Mouse (Mus musculus): ENCODE measurements around the gene Bcan. TPM values are rescaled to one million over a fixed set of nuclear protein-coding genes. Genes with fewer than 3 reads are reported as not detected.

Bcan gene
- polyA plus RNA-seq, 1 experiment from 2014 or later, result 0.18 TPM

DNA sequence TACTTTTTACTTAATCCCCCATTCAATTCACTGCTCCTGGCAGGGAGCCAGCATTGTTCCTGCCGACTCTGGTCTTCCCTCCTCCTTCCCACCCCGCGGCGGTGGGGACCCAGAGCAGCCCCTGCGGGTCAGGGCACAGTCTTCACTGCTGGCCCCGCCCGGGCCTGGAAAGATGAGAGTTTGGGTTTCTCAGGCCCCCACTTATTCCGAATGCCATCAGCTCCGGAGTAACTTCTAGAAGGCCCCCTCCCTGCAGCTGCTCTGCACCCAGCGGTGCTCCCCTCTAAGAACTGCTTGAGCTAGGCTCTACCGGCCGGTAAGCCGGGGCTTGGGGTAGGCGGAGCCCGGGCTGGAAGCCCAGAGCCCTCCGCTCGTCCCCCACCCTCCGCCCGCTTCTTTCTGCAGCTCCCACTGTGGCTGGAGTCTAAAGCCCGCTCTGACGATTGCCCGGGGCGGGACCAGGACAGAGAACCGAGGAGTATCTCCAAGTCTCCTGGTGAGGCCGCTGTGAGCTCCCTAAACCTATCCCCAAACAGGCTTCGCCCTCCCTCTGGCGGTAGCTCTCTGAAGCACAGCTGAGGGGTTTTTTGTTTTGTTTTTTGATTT is 39.3 kb downstream of the Bcan start:
- Histone ChIP-seq H3K27me3 (replicated peaks; ENCODE audit: control insufficient read depth, insufficient read depth, low read length) (no peaks in the 10 kb centered on the region), H3K4me3 (ENCODE audit: low read length) (peak overlapping the region; percentile 54), H3K9me3 (ENCODE audit: control insufficient read depth, low read length) (no peaks in the 10 kb centered on the region), H3K4me2 (ENCODE audit: low read depth, low read length) (peak overlapping the region; percentile 84), H3K27ac (ENCODE audit: low read length) (peak overlapping the region; percentile 87), H3K9ac (ENCODE audit: low read depth, low read length) (peak overlapping the region; percentile 67), H3K36me3 (ENCODE audit: control insufficient read depth, insufficient read depth, low read length) (no peaks in the 10 kb centered on the region), H3K4me1 (ENCODE audit: control insufficient read depth, insufficient read depth, low read length) (0 out of 2 replicates have a peak, but pooled peaks cover 3% of the 10 kb centered on the region)
- WGBS, result under 1% methylated on average over 27 of the region's 27 CpGs
- peak; percentile 97 for ATAC-seq

DNA sequence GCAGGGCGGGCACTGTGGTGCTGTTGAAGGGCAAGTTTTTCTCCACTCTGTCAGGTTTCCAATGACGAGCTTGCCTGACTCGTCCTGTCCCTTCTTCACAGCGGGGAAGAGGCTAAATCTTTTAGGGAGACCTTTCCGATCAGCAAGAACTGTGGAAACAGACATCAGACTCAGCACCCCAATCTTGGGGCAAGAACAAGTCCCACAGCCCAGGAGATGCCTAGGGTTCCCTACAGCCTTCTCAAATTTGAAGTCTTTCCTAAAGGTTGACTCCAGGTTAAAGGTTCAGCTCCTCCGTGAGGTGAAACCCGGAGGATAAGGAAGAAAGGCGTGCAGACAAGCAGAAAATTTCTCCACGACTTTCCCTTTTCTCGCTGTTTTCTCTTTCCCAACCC is 39.8 kb downstream of the Bcan start:
- no peaks in the 10 kb centered on the region for H3K27me3 ChIP-seq (replicated peaks; ENCODE audit: control insufficient read depth, insufficient read depth, low read length)
- H3K9ac ChIP-seq (ENCODE audit: low read depth, low read length), result peak overlapping the region; percentile 67
- H3K4me2 ChIP-seq (ENCODE audit: low read depth, low read length), result peak overlapping the region; percentile 84
- no peak for ATAC-seq
- peak overlapping the region; percentile 54 for H3K4me3 ChIP-seq (ENCODE audit: low read length)
- H3K9me3 ChIP-seq (ENCODE audit: control insufficient read depth, low read length), result no peaks in the 10 kb centered on the region
- 9% methylated on average over 10 of the region's 10 CpGs for WGBS
- H3K4me1 ChIP-seq (ENCODE audit: control insufficient read depth, insufficient read depth, low read length), result 0 out of 2 replicates have a peak, but pooled peaks cover 3% of the 10 kb centered on the region
- no peaks in the 10 kb centered on the region for H3K36me3 ChIP-seq (ENCODE audit: control insufficient read depth, insufficient read depth, low read length)
- peak overlapping the region; percentile 87 for H3K27ac ChIP-seq (ENCODE audit: low read length)

DNA sequence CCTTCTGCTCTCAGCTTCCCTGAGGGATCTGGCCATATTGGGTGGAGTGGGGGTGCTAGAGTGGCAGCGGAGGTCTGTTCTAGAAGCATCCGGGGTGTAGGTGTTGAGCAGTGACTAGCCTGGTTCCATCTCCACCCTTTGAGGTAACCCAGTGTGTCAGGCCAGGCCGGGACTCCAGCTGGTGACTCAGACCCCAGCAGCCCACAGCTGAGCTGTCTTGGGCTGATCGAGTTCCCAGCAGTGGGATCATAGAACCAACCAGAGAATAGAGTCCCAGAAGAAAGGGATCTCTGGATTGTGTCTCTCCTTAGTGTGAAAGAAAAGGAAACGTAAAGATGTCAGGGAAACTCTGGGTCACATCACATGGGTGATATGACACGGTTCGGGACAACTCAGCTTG is 40.7 kb downstream of the Bcan start:
- H3K9me3 ChIP-seq (ENCODE audit: control insufficient read depth, low read length), result no peaks in the 10 kb centered on the region
- H3K36me3 ChIP-seq (ENCODE audit: control insufficient read depth, insufficient read depth, low read length), result no peaks in the 10 kb centered on the region
- H3K27ac ChIP-seq (ENCODE audit: low read length), result no peak overlapping the region
- H3K9ac ChIP-seq (ENCODE audit: low read depth, low read length), result no peak overlapping the region
- WGBS, result 64% methylated on average over 7 of the region's 7 CpGs
- H3K4me1 ChIP-seq (ENCODE audit: control insufficient read depth, insufficient read depth, low read length), result 0 out of 2 replicates have a peak, but pooled peaks cover 3% of the 10 kb centered on the region
- no peak for ATAC-seq
- no peak overlapping the region for H3K4me3 ChIP-seq (ENCODE audit: low read length)
- no peaks in the 10 kb centered on the region for H3K27me3 ChIP-seq (replicated peaks; ENCODE audit: control insufficient read depth, insufficient read depth, low read length)
- H3K4me2 ChIP-seq (ENCODE audit: low read depth, low read length), result no peak overlapping the region

DNA sequence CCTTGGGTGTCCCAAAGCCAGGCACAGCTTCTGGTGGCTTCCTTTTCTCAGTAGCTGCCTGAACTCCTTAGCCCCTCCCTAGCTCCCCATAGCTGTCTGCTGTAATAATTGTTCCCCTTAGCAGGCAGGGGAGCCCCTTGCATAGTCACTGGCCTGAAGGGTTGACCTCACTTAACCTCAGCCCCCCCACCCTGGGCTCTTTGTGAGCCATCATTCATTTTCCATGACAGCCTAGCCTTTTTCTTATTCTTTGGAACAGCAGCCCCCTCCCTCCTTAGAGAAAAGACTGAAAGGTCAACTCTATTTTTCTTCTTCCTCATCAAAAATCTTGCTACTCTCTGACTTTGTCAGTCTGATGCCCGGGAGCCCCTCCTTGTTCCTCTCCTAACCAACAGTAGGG is 41.1 kb downstream of the Bcan start:
- 61% methylated on average over 1 of the region's 1 CpGs for WGBS
- H3K27ac ChIP-seq (ENCODE audit: low read length), result no peak overlapping the region
- H3K9ac ChIP-seq (ENCODE audit: low read depth, low read length), result no peak overlapping the region
- H3K36me3 ChIP-seq (ENCODE audit: control insufficient read depth, insufficient read depth, low read length), result no peaks in the 10 kb centered on the region
- H3K4me1 ChIP-seq (ENCODE audit: control insufficient read depth, insufficient read depth, low read length), result 0 out of 2 replicates have a peak, but pooled peaks cover 3% of the 10 kb centered on the region
- no peak overlapping the region for H3K4me2 ChIP-seq (ENCODE audit: low read depth, low read length)
- H3K4me3 ChIP-seq (ENCODE audit: low read length), result no peak overlapping the region
- H3K9me3 ChIP-seq (ENCODE audit: control insufficient read depth, low read length), result no peaks in the 10 kb centered on the region
- no peak for ATAC-seq
- no peaks in the 10 kb centered on the region for H3K27me3 ChIP-seq (replicated peaks; ENCODE audit: control insufficient read depth, insufficient read depth, low read length)

DNA sequence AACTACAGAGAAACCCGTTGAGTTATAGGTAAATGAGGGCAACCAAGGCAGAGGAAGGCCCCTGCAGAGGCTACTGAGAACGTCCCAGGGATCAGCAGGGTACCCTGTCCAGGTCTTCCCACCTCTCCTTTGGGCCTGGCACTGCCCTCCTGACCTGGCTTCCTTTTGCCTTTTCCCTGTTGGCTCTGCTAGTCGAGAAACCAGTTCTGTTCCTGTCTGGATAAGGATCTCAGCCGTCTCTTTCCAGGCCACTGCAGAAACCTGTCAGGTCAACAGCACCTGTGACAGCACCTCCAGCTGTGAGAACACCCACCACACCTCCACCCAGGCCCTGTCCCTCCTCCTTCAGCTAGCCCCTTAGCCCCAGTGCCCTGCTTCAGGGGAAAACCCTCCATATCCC is 41.6 kb downstream of the Bcan start:
- Histone ChIP-seq H3K36me3 (ENCODE audit: control insufficient read depth, insufficient read depth, low read length) (no peaks in the 10 kb centered on the region), H3K27me3 (replicated peaks; ENCODE audit: control insufficient read depth, insufficient read depth, low read length) (no peaks in the 10 kb centered on the region), H3K27ac (ENCODE audit: low read length) (no peak overlapping the region), H3K4me1 (ENCODE audit: control insufficient read depth, insufficient read depth, low read length) (0 out of 2 replicates have a peak, but pooled peaks cover 3% of the 10 kb centered on the region), H3K4me3 (ENCODE audit: low read length) (no peak overlapping the region), H3K9me3 (ENCODE audit: control insufficient read depth, low read length) (no peaks in the 10 kb centered on the region), H3K9ac (ENCODE audit: low read depth, low read length) (no peak overlapping the region), H3K4me2 (ENCODE audit: low read depth, low read length) (no peak overlapping the region)
- 35% methylated on average over 4 of the region's 4 CpGs for WGBS
- no peak for ATAC-seq

DNA sequence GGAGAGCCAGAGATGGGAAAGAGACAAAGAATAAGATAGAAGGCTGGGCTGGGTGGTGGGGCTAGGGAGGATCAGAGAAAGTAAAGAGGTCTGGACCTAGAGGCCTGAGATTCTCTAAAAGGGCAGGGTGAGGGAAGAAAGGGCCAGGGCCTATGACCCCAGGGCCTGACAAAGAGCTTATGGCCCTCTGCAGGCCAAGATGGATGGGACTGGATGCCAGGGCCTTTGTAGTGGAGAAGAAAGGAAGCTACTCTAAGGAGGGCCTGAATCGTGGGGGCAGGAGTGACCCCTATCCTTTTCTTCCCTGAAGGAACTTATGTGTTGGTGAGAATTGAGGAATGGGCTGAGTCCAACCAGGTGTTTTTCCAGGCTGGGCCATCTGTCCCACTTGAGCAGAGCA is 42.0 kb downstream of the Bcan start:
- 32% methylated on average over 1 of the region's 1 CpGs for WGBS
- H3K4me1 ChIP-seq (ENCODE audit: control insufficient read depth, insufficient read depth, low read length), result 0 out of 2 replicates have a peak, but pooled peaks cover 3% of the 10 kb centered on the region
- H3K27ac ChIP-seq (ENCODE audit: low read length), result no peak overlapping the region
- H3K9me3 ChIP-seq (ENCODE audit: control insufficient read depth, low read length), result no peaks in the 10 kb centered on the region
- H3K4me3 ChIP-seq (ENCODE audit: low read length), result no peak overlapping the region
- H3K9ac ChIP-seq (ENCODE audit: low read depth, low read length), result no peak overlapping the region
- no peaks in the 10 kb centered on the region for H3K27me3 ChIP-seq (replicated peaks; ENCODE audit: control insufficient read depth, insufficient read depth, low read length)
- H3K36me3 ChIP-seq (ENCODE audit: control insufficient read depth, insufficient read depth, low read length), result no peaks in the 10 kb centered on the region
- no peak overlapping the region for H3K4me2 ChIP-seq (ENCODE audit: low read depth, low read length)
- ATAC-seq, result no peak

DNA sequence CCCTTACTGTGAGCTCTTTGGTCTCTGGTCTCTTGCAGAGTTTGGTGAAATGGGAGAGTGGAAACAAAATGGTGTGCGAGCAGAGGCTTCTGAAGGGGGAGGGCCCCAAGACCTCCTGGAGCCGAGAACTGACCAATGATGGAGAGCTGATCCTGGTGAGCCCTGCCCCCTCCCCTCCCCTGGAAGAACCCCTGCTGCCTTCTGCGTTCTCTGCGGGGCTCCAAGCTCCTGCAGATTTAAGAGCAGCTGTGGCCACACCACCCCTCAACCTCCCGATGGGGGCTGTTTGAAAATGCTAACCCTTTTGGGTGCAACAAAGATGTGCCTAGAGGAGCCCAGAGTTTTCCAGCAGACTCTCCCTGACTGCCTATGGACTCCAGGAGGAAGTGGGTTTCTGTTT is 47.6 kb downstream of the Bcan start:
- Histone ChIP-seq H3K4me3 (ENCODE audit: low read length) (peak overlapping the region; percentile 9; the same call in 1 of the 2 replicates), H3K4me2 (ENCODE audit: low read depth, low read length) (peak overlapping the region; percentile 46), H3K9ac (ENCODE audit: low read depth, low read length) (peak overlapping the region; percentile 35), H3K27me3 (replicated peaks; ENCODE audit: control insufficient read depth, insufficient read depth, low read length) (peaks cover 18% of the 10 kb centered on the region), H3K36me3 (ENCODE audit: control insufficient read depth, insufficient read depth, low read length) (no peaks in the 10 kb centered on the region), H3K27ac (ENCODE audit: low read length) (peak overlapping the region; percentile 23; the same call in 1 of the 2 replicates), H3K9me3 (ENCODE audit: control insufficient read depth, low read length) (no peaks in the 10 kb centered on the region), H3K4me1 (ENCODE audit: control insufficient read depth, insufficient read depth, low read length) (peaks cover 19% of the 10 kb centered on the region)
- WGBS, result 14% methylated on average over 5 of the region's 5 CpGs
- ATAC-seq, result peak; percentile 76

DNA sequence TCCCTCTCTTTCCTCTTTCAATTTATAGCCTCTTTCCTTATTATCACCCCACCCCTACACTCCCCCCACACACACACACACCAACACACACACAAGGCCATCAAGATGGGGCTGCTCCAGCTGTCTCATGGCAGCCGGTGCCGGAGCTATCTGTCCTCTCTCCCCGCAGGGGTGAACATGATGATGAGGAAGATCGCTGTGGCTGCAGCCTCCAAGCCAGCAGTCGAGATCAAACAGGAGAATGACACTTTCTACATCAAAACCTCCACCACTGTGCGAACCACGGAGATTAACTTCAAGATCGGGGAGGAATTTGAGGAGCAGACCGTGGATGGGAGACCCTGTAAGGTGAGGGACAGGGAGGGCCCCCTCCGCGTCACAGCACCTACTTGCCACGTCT is 48.1 kb downstream of the Bcan start:
- H3K4me1 ChIP-seq (ENCODE audit: control insufficient read depth, insufficient read depth, low read length), result peaks cover 20% of the 10 kb centered on the region
- ATAC-seq, result no peak
- H3K9me3 ChIP-seq (ENCODE audit: control insufficient read depth, low read length), result no peaks in the 10 kb centered on the region
- peak overlapping the region; percentile 46 for H3K4me2 ChIP-seq (ENCODE audit: low read depth, low read length)
- no peaks in the 10 kb centered on the region for H3K36me3 ChIP-seq (ENCODE audit: control insufficient read depth, insufficient read depth, low read length)
- peak overlapping the region; percentile 35 for H3K9ac ChIP-seq (ENCODE audit: low read depth, low read length)
- peak overlapping the region; percentile 9; the same call in 1 of the 2 replicates for H3K4me3 ChIP-seq (ENCODE audit: low read length)
- peaks cover 18% of the 10 kb centered on the region for H3K27me3 ChIP-seq (replicated peaks; ENCODE audit: control insufficient read depth, insufficient read depth, low read length)
- 27% methylated on average over 12 of the region's 12 CpGs for WGBS
- H3K27ac ChIP-seq (ENCODE audit: low read length), result no peak overlapping the region

DNA sequence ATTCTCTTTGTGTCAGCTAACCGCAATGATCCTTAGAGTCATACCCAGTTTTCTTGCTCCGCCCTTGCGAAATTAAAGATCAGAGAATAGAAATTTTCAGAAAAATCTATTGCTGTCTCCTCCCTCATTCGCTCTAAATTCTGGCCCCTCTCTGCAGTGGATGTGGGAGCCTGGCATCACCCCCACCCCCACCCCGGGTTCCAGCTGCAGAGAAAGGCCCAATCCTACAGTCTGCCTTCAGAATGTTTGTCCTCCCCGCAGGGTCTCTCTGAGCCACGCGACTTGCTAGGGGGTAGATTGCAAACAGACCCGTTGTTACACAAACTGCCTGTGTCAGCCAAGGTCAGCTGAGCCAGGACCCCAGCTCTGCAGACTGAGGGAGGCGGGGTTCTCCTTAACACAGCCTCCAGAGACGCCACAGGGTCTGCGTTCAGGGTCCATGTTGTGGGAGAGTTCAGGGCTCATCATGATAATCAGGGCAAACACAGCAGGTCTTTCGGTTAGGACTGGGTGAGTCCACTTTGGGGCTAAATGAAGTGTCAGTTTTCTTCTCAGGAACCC is 50.0 kb downstream of the Bcan start:
- H3K27me3 ChIP-seq (replicated peaks; ENCODE audit: control insufficient read depth, insufficient read depth, low read length), result peaks cover 29% of the 10 kb centered on the region
- ATAC-seq, result no peak
- no peaks in the 10 kb centered on the region for H3K36me3 ChIP-seq (ENCODE audit: control insufficient read depth, insufficient read depth, low read length)
- H3K9me3 ChIP-seq (ENCODE audit: control insufficient read depth, low read length), result no peaks in the 10 kb centered on the region
- H3K9ac ChIP-seq (ENCODE audit: low read depth, low read length), result no peak overlapping the region
- no peak overlapping the region for H3K4me3 ChIP-seq (ENCODE audit: low read length)
- no peak overlapping the region for H3K27ac ChIP-seq (ENCODE audit: low read length)
- 25% methylated on average over 13 of the region's 13 CpGs for WGBS
- H3K4me2 ChIP-seq (ENCODE audit: low read depth, low read length), result no peak overlapping the region
- peaks cover 25% of the 10 kb centered on the region for H3K4me1 ChIP-seq (ENCODE audit: control insufficient read depth, insufficient read depth, low read length)
